Mouse (Mus musculus) intestine, postnatal 0 days (tissue): ENCODE measurements around the gene Ddah1. TPM values are rescaled to one million over a fixed set of nuclear protein-coding genes. Genes with fewer than 3 reads are reported as not detected.
"Not testable (repeated sequence)": the region's sequence is repeated elsewhere in the genome, so short reads cannot be mapped to it uniquely, and the experiment has no call there.

Source experiments
- ATAC-seq: fragments of 200-750 bp; cut with Nextera tagmentation; 2 replicates; pipeline ENCODE4 v1.8.0; 2017; ENCODE audit warnings: mild to moderate bottlenecking, moderate TSS enrichment, moderate library complexity
- H3K27ac ChIP-seq: fragments of 300-500 bp; sonication (generic); 2 replicates; pipeline ENCODE4 v1.5.1; 2014; ENCODE audit warnings: mild to moderate bottlenecking, low read depth, low read length, moderate library complexity
- H3K27me3 ChIP-seq: fragments of 300-500 bp; sonication (generic); replicated peaks from 2 replicates; pipeline ENCODE4 v1.6.1; 2014; ENCODE audit warnings: low read length, mixed read lengths; ENCODE audit not compliant: control insufficient read depth, insufficient read depth
- H3K36me3 ChIP-seq: fragments of 300-500 bp; sonication (generic); 2 replicates; pipeline ENCODE4 v1.6.1; 2014; ENCODE audit warnings: mild to moderate bottlenecking, moderate library complexity; ENCODE audit not compliant: control insufficient read depth, insufficient read depth
- H3K4me1 ChIP-seq: fragments of 300-500 bp; sonication (generic); replicated peaks from 2 replicates; pipeline ENCODE4 v1.6.1; 2014; ENCODE audit warnings: antibody characterized with exemption, low read length, mixed read lengths; ENCODE audit not compliant: control insufficient read depth, insufficient read depth
- H3K4me2 ChIP-seq: fragments of 300-500 bp; sonication (generic); replicated peaks from 2 replicates; pipeline ENCODE4 v1.6.1; 2014; ENCODE audit warnings: low read depth, mild to moderate bottlenecking, moderate library complexity
- H3K4me3 ChIP-seq: fragments of 300-500 bp; sonication (generic); 2 replicates; pipeline ENCODE4 v1.5.1; 2014; ENCODE audit warnings: low read depth, low read length
- H3K9ac ChIP-seq: fragments of 300-500 bp; sonication (generic); 2 replicates; pipeline ENCODE4 v1.6.1; 2014; ENCODE audit warnings: mild to moderate bottlenecking, low read depth, low read length
- H3K9me3 ChIP-seq: fragments of 300-500 bp; sonication (generic); 2 replicates; pipeline ENCODE4 v1.6.1; 2016; ENCODE audit warnings: mixed run types; ENCODE audit not compliant: control insufficient read depth
- CTCF ChIP-seq: sonication (generic); IDR thresholded peaks from 2 replicates; pipeline ENCODE4 v1.5.1; 2016; ENCODE audit warnings: low read depth, mild to moderate bottlenecking, control low read depth, antibody characterized with exemption, moderate library complexity
- WGBS: fragments of 180-500 bp; shearing (Covaris S2); extraction: QIAGEN DNeasy Blood & Tissue Kit; methylation state at CpG from one replicate; pipeline ENCODE4 v1.1.7; 2014; 5-methylcytosine and 5-hydroxymethylcytosine counted together
- polyA plus RNA-seq: library from polyadenylated mRNA; unstranded; fragments of >200 nt; fragmentation: Nextera tagmentation; extraction: Ambion mirVana; gene quantifications from 2 replicates; pipeline ENCODE4 v1.2.1, GENCODE M21; 2015

Gene Ddah1
- polyA plus RNA-seq, 1 experiment from 2014 or later, result 25.9 TPM

GRCm38 (mm10) chr3:145906582-145906981 lies 148.1 kb downstream of the Ddah1 start:
- no peak overlapping the region for H3K4me3 ChIP-seq
- H3K9me3 ChIP-seq, result no peaks in the 10 kb centered on the region
- TF ChIP-seq CTCF, result no peak
- H3K9ac ChIP-seq, result no peak overlapping the region
- H3K27me3 ChIP-seq, result no peaks in the 10 kb centered on the region
- peak; percentile 35; the same call in 1 of the 2 replicates for ATAC-seq
- no peak overlapping the region for H3K27ac ChIP-seq
- H3K4me1 ChIP-seq, result no peaks in the 10 kb centered on the region
- H3K36me3 ChIP-seq, result no peaks in the 10 kb centered on the region
- WGBS, result 74% methylated on average over 9 of the region's 9 CpGs
- H3K4me2 ChIP-seq, result no peak overlapping the region

GRCm38 (mm10) chr3:145912512-145912911 lies 154.0 kb downstream of the Ddah1 start:
- Histone ChIP-seq H3K36me3 (no peaks in the 10 kb centered on the region), H3K4me2 (no peak overlapping the region), H3K9me3 (no peaks in the 10 kb centered on the region), H3K4me3 (no peak overlapping the region), H3K4me1 (no peaks in the 10 kb centered on the region), H3K27me3 (no peaks in the 10 kb centered on the region), H3K27ac (no peak overlapping the region), H3K9ac (no peak overlapping the region)
- WGBS, result 72% methylated on average over 7 of the region's 7 CpGs
- no peak for TF ChIP-seq CTCF
- ATAC-seq, result no peak

GRCm38 (mm10) chr3:145913263-145913662 lies 154.8 kb downstream of the Ddah1 start:
- 0 out of 2 replicates have a peak, but pooled peaks have one; percentile 31 for ATAC-seq

GRCm38 (mm10) chr3:145913942-145914341 lies 155.5 kb downstream of the Ddah1 start:
- not testable (repeated sequence) for H3K9me3 ChIP-seq, H3K27me3 ChIP-seq, H3K4me3 ChIP-seq, ATAC-seq, H3K27ac ChIP-seq, H3K4me1 ChIP-seq, H3K36me3 ChIP-seq, H3K9ac ChIP-seq, H3K4me2 ChIP-seq
- WGBS, result 74% methylated on average over 7 of the region's 7 CpGs

More at GRCm38 (mm10) chr3:145913263-145913662, 154.8 kb downstream of the Ddah1 start:
- TF ChIP-seq CTCF, result no peak
- H3K4me1 ChIP-seq, result no peaks in the 10 kb centered on the region
- H3K9ac ChIP-seq, result no peak overlapping the region
- H3K36me3 ChIP-seq, result no peaks in the 10 kb centered on the region
- H3K27me3 ChIP-seq, result no peaks in the 10 kb centered on the region
- 77% methylated on average over 6 of the region's 6 CpGs for WGBS
- no peak overlapping the region for H3K4me3 ChIP-seq
- no peaks in the 10 kb centered on the region for H3K9me3 ChIP-seq
- H3K27ac ChIP-seq, result no peak overlapping the region
- no peak overlapping the region for H3K4me2 ChIP-seq

- H3K9me3 ChIP-seq, result no peaks in the 10 kb centered on the region
- ATAC-seq, result no peak
- no peak overlapping the region for H3K27ac ChIP-seq
- WGBS, result 87% methylated on average over 5 of the region's 5 CpGs
- no peak overlapping the region for H3K4me2 ChIP-seq
- H3K36me3 ChIP-seq, result no peaks in the 10 kb centered on the region
- H3K27me3 ChIP-seq, result no peaks in the 10 kb centered on the region
- H3K4me3 ChIP-seq, result no peak overlapping the region
- no peak overlapping the region for H3K9ac ChIP-seq
- no peaks in the 10 kb centered on the region for H3K4me1 ChIP-seq
- TF ChIP-seq CTCF, result no peak
Measured at GRCm38 (mm10) chr3:145916374-145916773, 157.9 kb downstream of the Ddah1 start.

GRCm38 (mm10) chr3:145916826-145917225 lies 158.4 kb downstream of the Ddah1 start:
- H3K27me3 ChIP-seq, result no peaks in the 10 kb centered on the region
- no peak overlapping the region for H3K4me3 ChIP-seq
- no peaks in the 10 kb centered on the region for H3K9me3 ChIP-seq
- ATAC-seq, result no peak
- TF ChIP-seq CTCF, result no peak
- no peak overlapping the region for H3K9ac ChIP-seq
- H3K4me1 ChIP-seq, result no peaks in the 10 kb centered on the region
- H3K4me2 ChIP-seq, result no peak overlapping the region
- no peaks in the 10 kb centered on the region for H3K36me3 ChIP-seq
- H3K27ac ChIP-seq, result no peak overlapping the region
- 90% methylated on average over 4 of the region's 4 CpGs for WGBS
